Mouse (Mus musculus) adrenal gland, adult (tissue): ENCODE measurements around the gene Tmem102.

Experiments used
- DNase-seq, 2 experiments: peaks; one replicate each; pipeline ENCODE4 v3.0.0; 2022 to 2023; ENCODE audit warnings: low spot score in 1 of 2; ENCODE audit not compliant: inconsistent age in 2 of 2

The Tmem102 gene

DNA sequence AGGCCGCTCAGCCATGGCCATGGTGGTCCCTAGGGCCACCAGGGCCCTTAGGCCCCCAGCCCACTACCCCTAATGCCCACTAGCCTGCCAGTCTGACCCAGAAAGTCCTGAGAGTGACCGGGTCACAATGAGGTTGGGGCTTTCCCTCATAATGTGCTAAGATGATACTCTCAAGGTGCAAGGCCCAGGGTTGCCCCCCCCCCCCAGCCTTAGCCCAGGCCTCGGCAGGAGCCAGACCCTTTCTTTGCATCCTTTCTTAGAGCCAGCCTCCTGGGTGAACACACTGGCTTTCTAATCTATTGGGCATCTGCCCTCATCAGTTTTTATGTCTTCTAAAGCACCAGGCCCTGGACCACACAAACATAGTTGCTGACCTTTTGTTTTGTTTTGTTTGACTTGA, 16.7 kb upstream of the Tmem102 start, which contains the start of gene Spem1:
Gene Spem1 (minus strand): TSS at position 101 of the 400 bp plus-strand sequence.
- no peak for DNase-seq

DNA sequence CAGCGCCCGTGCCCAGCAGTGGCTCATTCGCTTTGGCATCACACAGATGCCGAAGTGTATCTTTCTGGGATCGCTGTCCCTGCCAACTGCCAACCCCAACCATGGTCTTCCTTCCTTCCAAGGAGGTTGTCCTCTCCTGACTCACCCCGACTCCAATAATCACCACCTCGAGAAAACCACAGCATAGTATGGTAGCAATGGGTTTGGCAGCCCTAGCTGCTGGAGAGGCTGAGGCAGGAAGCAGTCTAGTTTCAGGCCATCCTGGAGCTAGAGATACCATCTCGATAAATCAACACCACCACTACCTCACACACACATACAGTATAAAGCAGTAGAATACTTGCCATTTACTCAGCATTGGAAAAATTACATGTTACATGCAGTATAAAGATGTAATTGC, 13.4 kb upstream of the Tmem102 start:
- DNase-seq: no peak

DNA sequence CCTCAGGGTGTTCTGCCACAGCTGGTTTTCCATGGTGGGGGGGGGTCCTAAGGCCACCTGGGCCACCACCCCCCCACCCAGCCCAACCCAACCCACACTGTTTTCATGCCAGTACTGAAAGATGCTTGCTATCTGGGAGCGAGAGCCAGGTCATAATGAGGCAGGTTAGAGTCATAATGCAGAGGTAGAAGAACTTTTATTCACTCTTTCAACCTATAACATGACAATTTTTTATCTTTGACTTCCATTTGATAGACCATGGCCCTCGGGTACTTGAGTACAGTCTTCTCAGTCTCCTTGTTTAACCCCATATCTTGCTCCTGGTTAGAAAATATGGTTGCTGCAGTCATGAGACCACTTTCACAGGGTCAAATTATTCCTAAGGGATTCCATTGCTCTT, 12.9 kb upstream of the Tmem102 start, which contains the start of gene Spem2:
Gene Spem2 (minus strand): TSS at position 101 of the 400 bp plus-strand sequence.
- no peak for DNase-seq

DNA sequence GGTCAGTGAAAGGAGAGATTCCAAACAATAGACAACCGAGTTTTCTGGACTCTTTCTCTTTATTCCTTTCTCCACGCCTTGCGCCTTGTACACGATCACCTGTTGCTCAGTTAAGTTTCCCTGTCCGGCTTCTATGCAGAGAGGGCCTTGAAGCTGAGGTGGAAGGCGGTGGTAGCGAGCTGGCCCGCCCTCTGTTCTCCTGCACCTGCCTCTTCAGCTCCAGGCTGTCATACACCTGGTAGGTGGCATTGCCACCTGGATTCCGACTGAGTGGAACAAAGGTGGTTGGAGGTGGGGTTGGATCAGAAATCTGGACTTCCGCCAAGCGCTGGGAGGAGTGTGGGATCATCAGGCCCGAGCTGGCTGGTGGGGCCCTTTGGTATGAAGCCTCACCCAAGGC, 11.1 kb upstream of the Tmem102 start:
- no peak for DNase-seq

DNA sequence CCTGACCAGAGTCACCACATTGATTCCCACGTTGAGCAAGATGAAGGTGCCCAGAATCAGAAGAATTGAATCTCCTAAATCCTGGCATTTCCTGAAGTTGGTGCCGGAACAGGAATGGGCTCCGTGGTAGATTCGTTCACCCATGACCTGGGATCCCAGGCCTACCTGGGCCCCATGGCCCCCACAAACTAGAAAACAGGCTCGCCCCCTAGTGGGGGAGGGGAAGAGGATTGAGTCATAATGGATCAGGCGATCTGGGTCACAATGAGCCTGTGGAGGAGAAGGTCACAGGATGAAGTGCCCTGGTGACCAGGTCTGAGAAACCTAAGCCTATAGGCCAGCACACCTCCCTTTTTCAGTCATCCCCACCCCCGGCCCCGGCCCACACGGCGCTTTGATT, 9.7 kb upstream of the Tmem102 start, which contains the start of gene Gm39566:
Gene Gm39566 (minus strand): TSS at position 144 of the 400 bp plus-strand sequence.
- no peak for DNase-seq

DNA sequence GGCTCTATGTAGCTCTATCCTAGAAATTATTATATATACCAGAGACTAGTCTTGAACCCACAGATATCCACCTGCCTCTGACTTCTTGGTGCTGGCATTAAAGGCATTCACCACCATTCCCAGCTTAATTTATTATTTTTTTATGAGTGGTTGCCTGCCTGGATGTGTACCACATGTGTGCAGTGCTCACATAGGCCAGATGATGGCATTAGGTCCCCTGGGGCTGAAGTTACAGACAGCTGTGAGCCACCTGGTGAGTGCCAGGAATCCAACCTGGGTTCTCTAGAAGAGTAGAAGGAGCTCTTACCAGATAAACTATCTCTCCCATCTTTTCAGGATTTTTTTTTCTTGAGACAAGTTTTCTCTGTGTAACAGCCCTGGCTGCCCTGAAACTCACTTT, 4.9 kb upstream of the Tmem102 start:
- DNase-seq: no peak

DNA sequence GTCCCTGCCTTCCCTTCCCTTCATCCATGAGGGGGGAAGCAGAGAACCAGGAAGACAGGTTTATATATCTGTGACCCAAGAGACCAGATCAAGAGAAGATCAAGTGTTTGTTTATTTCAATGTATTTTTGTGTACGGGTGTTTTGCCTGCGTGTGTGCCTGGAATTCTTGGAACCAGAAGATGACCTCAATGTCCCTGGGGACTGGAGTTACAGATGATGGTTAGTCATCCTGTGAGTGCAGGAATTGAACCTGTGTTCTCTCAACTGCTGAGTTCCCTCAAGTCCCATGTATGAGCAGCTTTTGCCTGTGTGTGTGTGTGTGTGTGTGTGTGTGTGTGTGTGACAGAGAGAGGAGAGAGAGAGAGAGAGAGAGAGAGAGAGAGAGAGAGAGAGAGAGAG, 2.2 kb upstream of the Tmem102 start:
- no peak for DNase-seq

DNA sequence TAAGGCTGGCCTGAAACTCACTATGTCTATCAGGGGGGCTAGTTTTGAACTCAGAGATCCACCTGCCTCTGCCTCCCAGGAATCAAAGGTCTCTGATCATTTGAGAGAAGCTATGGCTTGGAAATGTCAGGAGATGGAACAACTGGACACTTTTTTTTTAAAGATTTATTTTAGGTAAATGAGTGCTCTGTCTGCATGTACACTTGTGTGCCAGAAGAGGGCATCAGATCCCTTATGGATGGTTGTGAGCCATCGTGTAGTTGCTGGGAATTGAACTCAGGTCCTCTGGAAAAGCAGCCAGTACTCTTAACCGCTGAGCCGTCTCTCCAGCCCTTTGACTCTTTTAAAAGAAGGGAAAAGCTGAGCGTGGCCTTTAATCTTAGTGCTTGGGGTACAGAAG, 954 bp upstream of the Tmem102 start:
- no peak for DNase-seq

DNA sequence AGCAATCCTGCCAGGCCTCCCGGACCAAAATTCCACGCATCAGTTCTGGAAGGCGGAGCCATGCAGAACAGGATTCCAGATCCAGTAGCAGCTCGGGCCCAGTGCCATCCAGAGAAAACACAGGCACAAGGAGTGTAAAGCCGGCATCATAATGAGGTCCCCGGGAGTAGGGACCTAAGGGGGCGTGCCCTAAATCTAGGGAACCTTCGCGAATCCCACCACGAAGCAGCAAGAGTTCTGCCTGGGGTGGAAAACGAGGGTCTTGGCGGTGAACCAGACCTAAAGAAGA, 828 bp downstream of the Tmem102 start:
- peak; percentile 63 to 68 for DNase-seq

DNA sequence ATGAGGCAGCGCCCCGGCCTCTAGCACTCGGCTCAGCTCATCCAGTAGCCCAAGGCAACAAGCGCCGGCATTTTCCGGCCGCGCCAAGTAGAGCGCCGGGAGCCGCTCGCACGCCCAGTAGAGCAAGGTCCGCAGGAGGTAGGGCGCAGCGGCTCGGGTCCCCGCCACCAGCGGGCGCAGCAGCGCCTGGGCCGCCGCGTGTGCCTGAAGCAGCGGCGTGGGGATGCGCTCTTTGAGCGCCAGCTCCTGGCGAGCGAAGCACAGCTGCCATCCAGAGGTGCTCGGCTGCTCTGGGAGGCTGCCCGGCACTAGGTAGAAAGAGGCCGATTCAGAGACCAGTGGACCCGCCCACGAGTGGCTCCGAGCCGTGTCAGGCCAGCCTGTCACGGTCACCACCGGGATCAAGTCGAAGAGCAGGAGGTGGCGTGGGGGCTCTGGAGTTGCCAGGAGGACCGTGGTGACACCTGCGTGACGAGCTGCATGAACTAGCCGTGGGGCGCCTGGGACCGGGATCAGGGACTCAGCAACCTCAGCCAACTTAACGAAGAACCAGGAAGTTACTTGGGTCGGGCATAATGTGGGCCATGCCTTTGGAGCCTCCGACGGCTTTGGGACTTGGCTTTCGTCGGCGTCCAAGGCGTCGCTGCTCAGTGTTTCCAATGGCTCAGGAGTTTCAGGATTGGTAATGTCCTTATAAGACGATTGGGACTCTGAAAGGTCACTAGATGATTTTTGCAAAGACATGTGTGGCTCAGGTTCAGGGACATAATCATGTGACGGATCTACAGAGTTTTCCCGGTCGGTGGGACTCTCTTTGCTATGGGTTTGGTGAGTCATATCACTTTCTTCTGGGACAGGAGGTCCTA, 1.4 kb downstream of the Tmem102 start:
- DNase-seq: peak; percentile 89 to 93

DNA sequence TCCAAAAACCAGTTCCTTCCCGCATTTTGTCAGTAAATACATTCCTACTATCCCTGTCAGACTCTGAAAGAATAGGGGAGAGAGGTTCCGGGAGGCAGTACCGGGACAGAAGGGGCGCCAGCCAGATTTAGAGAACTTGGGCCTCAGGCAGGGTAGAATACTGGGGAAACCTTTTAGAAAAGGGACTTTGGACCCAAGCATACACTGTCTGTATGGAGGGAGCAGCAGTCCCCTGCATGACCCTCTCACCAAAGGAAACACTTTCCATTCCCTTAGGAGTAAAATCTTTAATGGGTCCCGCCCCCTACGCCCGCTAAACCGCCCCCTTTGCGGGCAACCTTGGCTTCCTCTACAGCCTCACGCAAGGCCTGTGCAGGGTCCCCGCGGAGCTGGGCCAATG, 2.1 kb downstream of the Tmem102 start:
- no peak for DNase-seq

DNA sequence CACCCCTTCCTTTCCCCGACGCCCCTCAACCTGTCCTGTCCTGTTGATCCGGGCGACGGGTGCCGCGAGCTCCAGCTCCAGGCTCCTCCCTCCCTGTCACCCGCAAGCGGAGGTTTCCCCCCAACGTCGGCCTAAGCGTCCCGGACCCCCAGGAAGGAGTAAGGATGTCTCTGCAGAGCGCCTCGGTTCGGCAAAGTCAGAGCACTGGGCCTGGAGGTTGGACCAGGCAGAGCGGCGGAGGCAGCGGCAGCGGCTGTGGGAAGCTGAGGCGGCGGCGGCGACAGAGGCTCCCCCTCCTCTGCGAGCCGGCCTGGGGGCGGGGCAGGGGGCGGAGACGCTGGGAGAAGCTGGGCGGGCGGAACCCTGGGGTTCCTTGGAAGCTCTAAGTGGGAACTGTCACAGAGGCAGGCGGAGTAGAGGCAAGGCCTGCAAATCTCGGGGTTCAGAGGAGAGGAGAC, 2.7 kb downstream of the Tmem102 start:
- peak; percentile 93 to 96 for DNase-seq

DNA sequence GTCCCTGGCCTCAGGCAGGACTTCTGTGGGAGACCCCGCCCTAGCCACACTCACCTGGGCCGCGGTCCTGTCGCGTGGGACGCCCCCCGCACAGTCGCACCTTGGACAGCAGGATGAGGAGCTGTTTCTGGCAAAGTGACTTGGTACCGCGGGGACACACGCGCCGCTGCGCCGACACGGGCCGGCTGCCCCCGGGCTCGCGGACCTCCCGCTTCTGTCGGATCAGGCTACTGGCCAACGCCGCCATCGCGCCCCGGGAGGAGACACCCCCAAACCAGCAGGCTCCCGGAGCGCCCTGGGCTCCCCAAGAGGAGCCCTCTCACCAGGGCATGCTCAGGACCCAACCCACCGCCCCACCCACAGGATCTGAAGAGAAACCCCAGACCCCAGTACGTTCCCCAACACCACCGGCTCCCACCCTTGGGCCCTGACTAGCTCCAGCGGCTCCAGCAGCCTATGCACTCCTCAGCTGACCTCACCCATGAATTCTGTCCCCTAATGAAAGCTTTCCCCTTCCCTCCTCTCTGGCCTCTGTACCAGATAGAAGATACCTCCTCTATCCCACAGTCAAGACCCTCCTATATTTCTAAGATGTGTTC, 3.9 kb downstream of the Tmem102 start, which contains the start of gene Fgf11:
Gene Fgf11 (minus strand): TSS at position 479 of the 599 bp plus-strand sequence.
- DNase-seq: peak in 1 of 2 experiments; percentile 50

DNA sequence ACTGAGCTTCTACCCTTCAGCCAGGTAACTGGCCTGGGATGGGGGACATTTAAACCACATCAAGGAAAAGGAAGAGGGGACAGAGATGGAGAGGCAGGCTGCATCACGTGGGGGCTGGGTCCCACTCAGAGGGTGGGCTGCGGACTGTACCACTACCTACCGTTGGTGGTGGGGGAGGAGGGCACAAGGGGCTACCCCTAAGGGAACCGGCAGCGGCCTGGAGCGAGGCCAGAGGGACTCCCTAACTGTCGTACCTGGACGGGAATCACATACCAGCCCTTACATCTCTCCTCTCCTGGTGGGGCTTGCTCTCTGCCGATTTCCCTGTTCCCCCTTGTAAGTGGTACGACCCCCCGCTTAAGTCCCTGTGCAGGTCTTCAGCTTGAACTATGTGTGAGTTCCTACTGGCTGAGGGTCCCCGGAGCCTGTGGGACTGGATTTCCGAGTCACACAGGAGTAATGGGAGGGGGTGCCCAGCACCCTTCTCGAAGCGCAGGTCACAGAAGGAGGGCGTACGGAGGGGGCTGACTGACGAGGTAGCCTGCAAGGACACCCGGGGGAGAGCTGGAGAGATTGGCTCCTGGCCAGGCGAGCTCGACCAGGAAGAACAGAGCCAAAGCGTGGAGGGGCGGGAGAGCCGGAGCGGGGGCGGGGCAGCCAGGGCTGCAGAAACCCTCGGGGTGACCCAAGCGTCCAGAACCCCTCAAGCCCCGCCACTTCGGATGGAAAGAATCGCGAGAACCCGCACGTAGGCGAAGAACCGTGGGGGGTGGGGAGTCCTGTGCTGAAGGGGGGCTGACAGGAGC, 4.8 kb downstream of the Tmem102 start:
- peak; percentile 77 to 78 for DNase-seq

DNA sequence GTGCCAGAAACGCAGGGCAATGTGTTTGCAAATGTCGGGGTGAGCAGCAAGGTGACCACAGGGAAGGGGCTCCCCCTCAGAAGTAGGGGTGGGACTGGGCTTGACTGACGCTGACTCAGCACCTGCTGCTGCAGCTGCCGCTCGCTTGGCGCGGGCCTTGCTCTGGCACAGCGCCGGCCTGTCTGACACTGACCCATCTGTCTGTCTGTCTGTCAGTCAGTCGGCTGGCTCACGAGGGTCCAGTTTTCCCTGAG, 5.4 kb downstream of the Tmem102 start:
- DNase-seq: peak; percentile 61 to 62

DNA sequence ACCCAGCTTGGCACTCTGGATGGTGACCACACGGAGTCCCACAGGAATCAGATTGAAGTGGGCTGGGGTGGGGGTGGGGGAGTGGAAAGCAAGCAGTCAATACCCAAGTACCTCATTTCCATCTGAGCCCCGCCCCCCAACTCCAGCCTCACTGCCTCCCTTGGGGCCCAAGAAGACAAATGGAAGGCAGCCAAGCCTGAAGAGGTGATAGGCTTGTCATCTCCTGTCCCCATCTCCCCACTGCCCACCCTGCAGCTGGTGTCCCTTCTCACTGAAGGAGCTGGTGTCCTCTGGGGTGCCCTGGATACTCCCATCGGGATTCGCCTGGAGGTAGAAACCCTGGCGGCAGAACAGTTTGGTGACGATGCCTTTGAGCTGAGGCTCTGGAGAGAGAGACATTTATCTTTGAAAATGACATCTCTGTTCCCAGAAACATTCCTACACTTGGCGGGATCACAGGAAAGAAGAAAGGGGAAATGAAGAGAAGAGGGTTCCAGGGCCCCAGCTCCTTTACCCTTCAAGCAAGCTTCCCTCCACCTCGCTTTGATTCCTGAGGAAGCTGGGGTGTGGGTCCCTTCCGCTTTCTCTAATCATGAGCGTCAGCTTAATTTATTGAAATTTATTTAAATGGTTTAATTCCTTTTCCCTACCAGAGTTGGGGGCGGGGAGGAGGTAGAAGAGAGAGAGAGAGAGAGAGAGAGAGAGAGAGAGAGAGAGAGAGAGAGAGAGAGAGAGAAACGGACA, 5.9 kb downstream of the Tmem102 start:
- peak; percentile 50 to 66 for DNase-seq

DNA sequence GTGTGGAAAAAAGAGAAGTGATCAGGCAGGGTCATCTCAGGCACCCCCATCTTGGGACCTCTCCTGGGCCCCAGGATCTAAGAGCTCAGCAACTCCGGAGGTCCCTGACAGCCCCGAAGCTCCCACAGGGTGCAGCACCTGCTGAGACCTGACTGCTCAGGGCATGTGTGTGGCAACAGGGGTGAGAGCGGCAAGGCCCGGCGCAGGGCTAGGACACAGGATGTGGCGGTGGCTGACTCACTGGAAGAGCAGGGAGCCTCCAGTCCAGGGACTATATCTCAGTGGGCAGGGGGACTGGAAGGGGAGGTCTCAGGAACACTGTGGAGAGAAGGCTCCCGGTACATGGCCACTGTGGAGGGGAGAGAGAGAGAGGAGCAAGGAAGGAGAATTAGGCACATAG, 7.5 kb downstream of the Tmem102 start:
- DNase-seq: no peak

DNA sequence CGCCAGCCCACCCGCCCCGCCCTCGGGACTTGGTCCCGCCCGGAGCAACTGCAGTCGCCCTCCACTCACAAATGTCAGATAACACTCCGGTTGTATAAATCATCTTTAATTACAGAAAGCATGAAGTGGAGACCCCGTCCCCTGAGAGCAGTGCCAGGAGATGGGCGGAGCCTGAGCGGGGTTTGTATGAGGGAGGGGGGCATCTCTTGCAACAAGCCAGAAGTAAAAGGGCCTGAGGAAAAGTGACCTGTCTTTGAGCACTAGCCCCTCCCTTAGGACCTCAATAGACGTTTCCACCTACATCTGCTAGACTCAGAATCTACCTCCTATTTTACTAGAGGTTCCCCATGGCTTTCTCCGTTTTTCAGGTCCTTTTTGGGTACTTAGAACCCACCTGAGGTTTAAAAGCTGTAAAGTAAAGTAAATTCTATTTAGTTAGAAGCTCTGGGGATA, 9.4 kb downstream of the Tmem102 start:
- no peak for DNase-seq

DNA sequence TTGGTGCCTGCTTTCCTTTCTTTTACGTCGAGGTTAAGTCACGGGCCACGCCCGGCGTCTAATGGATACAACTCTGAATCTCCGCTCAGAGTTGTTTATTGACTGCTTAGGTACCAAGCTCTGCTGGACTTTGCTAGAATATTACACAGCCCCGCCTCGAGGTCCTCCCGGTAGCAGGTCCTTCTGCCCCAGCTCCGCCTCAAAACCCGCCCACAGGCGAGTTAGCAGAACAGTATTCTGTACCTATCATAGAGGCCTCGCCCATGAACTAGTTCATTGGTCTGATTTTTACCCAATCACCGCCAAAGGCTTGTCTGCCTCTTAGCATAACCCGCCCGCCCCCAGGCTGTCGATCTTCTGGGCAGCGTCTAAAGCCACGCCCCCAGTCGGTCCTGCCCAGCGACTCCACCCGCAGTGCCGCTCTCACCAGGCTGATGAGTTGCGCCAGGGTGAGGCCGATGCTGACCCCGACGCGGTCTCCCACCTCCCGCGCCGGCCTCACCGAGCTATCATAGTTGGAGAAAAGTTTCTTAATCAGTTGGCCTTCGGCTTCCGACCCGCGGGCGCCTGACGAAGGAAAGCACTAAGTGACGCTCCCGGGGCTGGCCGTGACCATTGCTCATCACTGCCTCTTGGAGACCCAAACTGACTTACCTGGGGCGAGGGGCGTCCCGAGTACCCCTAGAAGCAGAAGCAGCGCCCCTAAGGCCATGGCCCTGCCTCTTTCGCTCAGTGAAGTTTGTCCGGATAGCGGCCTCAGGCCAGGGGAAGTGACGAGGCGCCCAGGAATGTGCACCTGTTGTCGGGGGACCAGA, 10.0 kb downstream of the Tmem102 start, which contains the start of gene Chrnb1:
Gene Chrnb1 (minus strand): TSS at position 776 of the 815 bp plus-strand sequence.
- DNase-seq: peak; percentile 96 to 97

DNA sequence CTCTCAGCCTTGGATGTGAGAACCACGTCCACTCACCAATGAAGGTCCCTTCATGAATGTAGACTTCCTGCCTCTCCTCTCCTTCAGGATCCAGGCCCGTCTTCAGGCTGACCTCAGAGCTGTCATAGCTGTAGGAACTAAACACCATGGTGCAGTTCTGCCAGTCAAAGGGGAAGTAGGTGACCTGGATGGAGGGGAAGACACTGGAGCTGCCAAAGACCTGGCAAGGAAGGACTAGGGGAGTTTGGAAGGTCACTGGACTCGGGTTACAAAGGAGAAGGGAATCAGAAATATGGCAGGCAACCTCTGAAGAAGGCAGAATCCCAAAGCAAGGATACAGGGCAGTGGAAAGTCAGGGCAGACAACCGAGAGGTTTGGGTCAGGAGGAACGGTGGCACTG, 12.0 kb downstream of the Tmem102 start:
- DNase-seq: no peak
